Mouse (Mus musculus) liver, embryonic 14.5 days (tissue): ENCODE data around the gene Chst15. TPM values are rescaled to one million over a fixed set of nuclear protein-coding genes. Genes with fewer than 3 reads are reported as not detected.

ENCODE experiments used
- ATAC-seq: fragments of 200-750 bp; cut with Nextera tagmentation; 2 replicates; pipeline ENCODE4 v1.8.0; 2017; ENCODE audit warnings: moderate number of reproducible peaks, mild to moderate bottlenecking, moderate library complexity; ENCODE audit not compliant: insufficient read depth
- DNase-seq, 3 experiments: peaks; one replicate each; pipeline ENCODE4 v3.0.0-alpha.2; 2012 to 2013; ENCODE audit warnings: low read depth in 3 of 3, low spot score in 3 of 3
- H3K27ac ChIP-seq: fragments of 300-500 bp; sonication (generic); 2 replicates; pipeline ENCODE4 v1.5.1; 2014; ENCODE audit warnings: moderate library complexity, mild to moderate bottlenecking, control low read depth, inconsistent platforms
- H3K27me3 ChIP-seq: fragments of 300-500 bp; sonication (generic); 2 replicates; pipeline ENCODE4 v1.6.1; 2014; ENCODE audit warnings: mild to moderate bottlenecking, low read length, moderate library complexity; ENCODE audit not compliant: control insufficient read depth, insufficient read depth
- H3K36me3 ChIP-seq: fragments of 300-500 bp; sonication (generic); replicated peaks from 2 replicates; pipeline ENCODE4 v1.6.1; 2014; ENCODE audit warnings: low read depth; ENCODE audit not compliant: control insufficient read depth, insufficient read depth
- H3K4me1 ChIP-seq, 2 experiments: fragments of 200-500 bp in 1 of 2; fragments of 300-500 bp in 1 of 2; sonication (generic) in 1 of 2; replicated peaks; 2 replicates each; pipeline ENCODE4 v1.6.1; 2012 to 2014; ENCODE audit warnings: antibody characterized with exemption in 1 of 2, inconsistent platforms in 1 of 2, low read length in 1 of 2; ENCODE audit not compliant: control insufficient read depth in 2 of 2, insufficient read depth in 2 of 2
- H3K4me2 ChIP-seq: fragments of 300-500 bp; sonication (generic); 2 replicates; pipeline ENCODE4 v1.6.1; 2014; ENCODE audit warnings: low read depth, mild to moderate bottlenecking, control low read depth, moderate library complexity
- H3K4me3 ChIP-seq, 2 experiments: fragments of 200-500 bp in 1 of 2; fragments of 300-500 bp in 1 of 2; sonication (generic) in 1 of 2; 2 replicates each; pipeline ENCODE4 v1.5.1; 2012 to 2014; ENCODE audit warnings: low read depth in 2 of 2, low read length in 2 of 2, mild to moderate bottlenecking in 2 of 2, control low read depth in 1 of 2, inconsistent platforms in 1 of 2, moderate library complexity in 1 of 2; ENCODE audit not compliant: insufficient read depth in 1 of 2
- H3K9ac ChIP-seq: fragments of 300-500 bp; sonication (generic); replicated peaks from 2 replicates; pipeline ENCODE4 v1.6.1; 2014; ENCODE audit warnings: mild to moderate bottlenecking, control low read depth, moderate library complexity
- H3K9me3 ChIP-seq: fragments of 300-500 bp; sonication (generic); 2 replicates; pipeline ENCODE4 v1.6.1; 2016; ENCODE audit warnings: low read length, mixed read lengths; ENCODE audit not compliant: control insufficient read depth
- CTCF ChIP-seq: IDR thresholded peaks from 2 replicates; pipeline ENCODE4 v1.5.1; 2016; ENCODE audit warnings: antibody characterized with exemption, low read depth, control low read depth
- EP300 ChIP-seq: IDR thresholded peaks from 2 replicates; pipeline ENCODE4 v1.6.1; 2016; ENCODE audit warnings: antibody characterized with exemption, low read depth
- WGBS: fragments of 180-500 bp; shearing (Covaris S2); extraction: QIAGEN DNeasy Blood & Tissue Kit; methylation state at CpG from one replicate; pipeline ENCODE4 v1.1.7; 2014; ENCODE audit not compliant: insufficient replicate concordance; 5-methylcytosine and 5-hydroxymethylcytosine counted together
- polyA plus RNA-seq, 2 experiments: library from polyadenylated mRNA; depleted of rRNA in 1 of 2; stranded (reverse) in 1 of 2; unstranded in 1 of 2; fragments of >200 nt; fragmentation: Nextera tagmentation in 1 of 2; extraction: Ambion mirVana in 1 of 2; gene quantifications; 2 replicates each; pipeline versions ENCODE4 v1.2.1 to v1.2.3; 2012 to 2014

Chst15 gene
- polyA plus RNA-seq, 2 experiments = 2.4 to 2.6 TPM

DNA sequence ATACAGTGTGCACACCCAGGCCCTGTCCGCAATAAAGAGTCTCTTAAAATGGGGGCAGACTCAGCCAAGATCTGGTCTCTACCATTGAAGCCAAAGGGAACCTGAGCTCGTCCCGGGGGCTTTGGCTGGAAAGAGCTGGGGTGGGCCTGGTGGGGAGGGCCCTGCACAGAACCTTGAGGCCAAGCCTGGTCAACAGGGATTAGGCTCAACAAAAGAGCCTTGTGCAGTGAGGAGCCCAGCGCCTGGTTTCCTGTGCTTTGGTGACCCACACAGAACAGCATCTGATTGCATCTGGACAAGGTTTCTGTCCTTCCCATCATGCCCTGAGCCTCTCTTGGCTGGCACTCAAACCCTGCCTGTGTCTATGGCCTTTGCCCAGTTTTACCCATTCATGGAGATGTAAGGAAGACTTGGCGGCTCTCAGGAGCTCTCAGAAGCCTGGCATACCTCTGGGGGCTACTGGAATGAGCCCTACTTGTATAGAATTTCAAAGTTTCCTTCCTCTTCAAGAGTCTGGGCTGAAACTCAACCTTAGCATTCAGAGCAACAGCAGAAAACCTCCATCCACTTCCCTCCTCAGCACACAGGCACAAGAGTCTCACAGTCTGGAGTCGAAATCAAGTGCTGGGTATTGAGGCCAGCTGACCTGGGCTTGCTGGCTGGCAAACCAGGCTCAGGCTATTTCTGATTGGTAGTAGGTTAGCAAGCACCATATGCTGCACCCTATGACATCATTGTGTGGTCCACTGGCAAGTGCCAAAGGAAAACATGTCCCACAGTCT is 104.9 kb downstream of the Chst15 start:
- ATAC-seq (no peak), DNase-seq (no peak)
- Histone ChIP-seq H3K4me2 (no peak overlapping the region), H3K4me1 (no peaks in the 10 kb centered on the region), H3K9ac (no peak overlapping the region), H3K27me3 (no peaks in the 10 kb centered on the region), H3K36me3 (no peaks in the 10 kb centered on the region), H3K27ac (no peak overlapping the region), H3K4me3 (no peak overlapping the region), H3K9me3 (no peaks in the 10 kb centered on the region)
- 63% methylated on average over 6 of the region's 6 CpGs for WGBS
- TF ChIP-seq CTCF (no peak), EP300 (no peak)

DNA sequence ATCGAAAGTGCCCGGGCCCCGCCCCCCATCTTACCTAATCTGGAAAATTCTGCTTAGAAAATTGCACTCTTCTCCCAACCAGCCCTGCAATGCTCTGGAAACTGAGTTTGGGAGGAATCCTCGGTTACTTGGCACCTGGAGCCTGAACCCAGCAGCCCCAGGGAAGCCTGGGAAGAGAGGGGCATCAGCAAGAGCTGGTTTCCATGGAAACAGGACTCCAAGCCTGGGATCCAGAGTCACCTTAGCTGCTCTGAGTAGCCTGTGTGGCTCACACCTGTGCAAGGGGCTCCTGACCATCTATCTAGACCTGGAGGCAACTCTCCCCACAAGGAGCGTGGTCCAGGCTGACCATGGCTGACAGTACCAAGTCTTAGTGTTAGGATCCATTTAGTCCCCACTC is 106.4 kb downstream of the Chst15 start:
- Histone ChIP-seq H3K4me3 (no peak overlapping the region), H3K4me2 (no peak overlapping the region), H3K27ac (no peak overlapping the region), H3K36me3 (no peaks in the 10 kb centered on the region), H3K9ac (no peak overlapping the region), H3K4me1 (no peaks in the 10 kb centered on the region), H3K27me3 (no peaks in the 10 kb centered on the region), H3K9me3 (no peaks in the 10 kb centered on the region)
- no peak for DNase-seq
- no peak for ATAC-seq
- whole genome bisulfite sequencing = 61% methylated on average over 5 of the region's 5 CpGs
- TF ChIP-seq CTCF (no peak), EP300 (no peak)

DNA sequence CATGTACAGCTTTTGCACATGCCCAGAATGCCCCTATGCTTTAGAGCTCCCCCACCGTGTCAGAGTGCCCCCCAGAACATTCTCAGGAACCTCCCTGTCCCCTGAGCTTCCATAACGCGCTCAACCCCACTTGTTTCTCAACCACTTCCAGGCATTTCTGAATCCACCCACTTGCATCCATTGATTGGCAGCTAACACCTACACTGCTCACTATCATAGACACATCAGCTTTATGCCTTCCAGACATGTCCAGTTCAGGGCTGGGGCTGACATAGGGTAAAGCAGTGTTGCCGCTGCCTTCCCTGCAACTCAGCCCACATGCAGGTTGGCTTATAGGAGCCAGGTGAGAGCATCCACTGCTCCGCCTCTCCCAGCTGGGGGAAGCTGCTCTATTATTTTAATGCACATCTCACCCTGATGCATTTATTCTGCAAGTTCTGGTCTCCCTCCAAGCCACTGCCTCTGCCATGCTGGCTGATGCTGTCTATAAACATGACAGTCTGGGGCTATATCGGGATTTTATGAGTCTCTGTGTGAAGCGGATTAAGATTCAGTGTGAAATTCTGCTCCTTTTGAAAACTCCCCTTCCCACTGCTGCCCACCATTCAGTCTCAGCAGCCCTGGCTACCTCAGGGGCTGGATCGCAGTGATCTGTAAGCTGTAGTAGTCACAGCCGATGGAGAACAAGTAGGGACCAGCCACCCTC is 107.9 kb downstream of the Chst15 start:
- WGBS = 59% methylated on average over 9 of the region's 9 CpGs
- no peak for TF ChIP-seq EP300
- TF ChIP-seq CTCF = no peak
- Histone ChIP-seq H3K9me3 (no peaks in the 10 kb centered on the region), H3K27ac (no peak overlapping the region), H3K4me3 (no peak overlapping the region), H3K36me3 (no peaks in the 10 kb centered on the region), H3K27me3 (no peaks in the 10 kb centered on the region), H3K4me2 (no peak overlapping the region), H3K9ac (no peak overlapping the region), H3K4me1 (no peaks in the 10 kb centered on the region)
- ATAC-seq (no peak), DNase-seq (no peak)

DNA sequence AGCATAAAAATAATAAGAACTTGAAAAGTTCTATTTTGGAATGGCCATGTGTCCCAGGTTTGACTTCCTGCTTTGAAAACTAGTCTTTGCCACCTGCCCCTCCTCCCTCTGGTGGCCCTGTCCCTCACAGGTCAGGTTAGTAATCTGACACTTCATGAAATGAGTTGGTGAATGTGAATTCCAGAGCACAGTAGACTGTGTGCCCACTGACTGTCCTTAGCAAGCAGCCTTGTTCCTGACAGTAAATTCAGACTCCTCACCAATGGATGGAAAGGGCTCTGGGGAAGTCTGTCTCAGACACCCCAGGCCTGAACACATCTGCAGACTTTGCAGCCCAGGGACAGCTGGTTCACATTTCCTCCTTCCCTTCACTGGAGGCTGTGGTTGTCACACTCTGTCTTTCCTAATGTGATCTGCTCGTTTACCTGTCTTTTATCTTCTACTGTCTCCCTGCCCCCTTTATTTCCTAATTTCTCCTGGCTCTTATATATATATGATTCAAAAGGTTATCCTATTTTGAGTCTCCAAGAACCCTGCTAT is 112.9 kb downstream of the Chst15 start:
- no peak overlapping the region for H3K4me2 ChIP-seq
- H3K4me1 ChIP-seq = no peaks in the 10 kb centered on the region
- TF ChIP-seq EP300 = no peak
- TF ChIP-seq CTCF = no peak
- no peak for ATAC-seq
- H3K27me3 ChIP-seq = no peaks in the 10 kb centered on the region
- no peak for DNase-seq
- no peak overlapping the region for H3K4me3 ChIP-seq
- WGBS = 0% methylated on average over 1 of the region's 1 CpGs
- no peak overlapping the region for H3K9ac ChIP-seq
- no peak overlapping the region for H3K27ac ChIP-seq
- no peaks in the 10 kb centered on the region for H3K9me3 ChIP-seq
- no peaks in the 10 kb centered on the region for H3K36me3 ChIP-seq

DNA sequence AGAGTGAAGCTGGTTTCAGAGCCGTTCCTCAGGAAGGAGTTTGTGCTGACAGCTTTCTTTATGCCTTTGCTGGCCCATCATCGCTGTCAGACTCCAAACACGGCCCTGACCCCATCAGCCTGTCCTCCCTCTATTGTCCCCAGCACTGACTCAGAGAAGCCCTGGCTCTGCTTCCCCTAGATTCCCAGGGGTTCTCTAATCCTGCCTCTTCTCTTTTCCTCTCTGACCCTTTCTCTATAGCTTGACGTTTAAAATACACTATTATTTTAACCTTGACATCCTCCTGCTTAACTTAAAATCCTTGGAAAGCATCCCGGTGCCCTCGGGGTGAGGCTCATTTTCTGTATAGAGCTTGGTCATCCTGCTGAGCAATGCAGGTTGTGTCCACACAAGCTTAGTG is 117.3 kb downstream of the Chst15 start:
- 47% methylated on average over 6 of the region's 6 CpGs for WGBS
- ATAC-seq (no peak), DNase-seq (no peak)

More for the DNA sequence above, 117.3 kb downstream of the Chst15 start:
- Histone ChIP-seq H3K27ac (no peak overlapping the region), H3K4me3 (no peak overlapping the region), H3K9ac (no peak overlapping the region), H3K4me1 (no peaks in the 10 kb centered on the region), H3K27me3 (no peaks in the 10 kb centered on the region), H3K9me3 (no peaks in the 10 kb centered on the region), H3K36me3 (no peaks in the 10 kb centered on the region), H3K4me2 (no peak overlapping the region)
- TF ChIP-seq CTCF = no peak
- TF ChIP-seq EP300 = no peak
